Mouse (Mus musculus): ENCODE measurements around the gene 1190005I06Rik.
A peak's percentile ranks its signal among the peaks of the same experiment; 100 is the strongest.

1190005I06Rik gene

GRCm38 (mm10) chr8:120620441-120620840 is 27.0 kb downstream of the 1190005I06Rik start:
- DNase-seq (ENCODE audit: low spot score in 2 of 2): no peak

GRCm38 (mm10) chr8:120619235-120620180 is 27.9 kb downstream of the 1190005I06Rik start:
- no peak for DNase-seq (ENCODE audit: low spot score in 2 of 2)

- peak; percentile 31 to 47 for DNase-seq (ENCODE audit: low spot score in 2 of 2)
Measured at GRCm38 (mm10) chr8:120618110-120618509, 29.3 kb downstream of the 1190005I06Rik start.

GRCm38 (mm10) chr8:120616663-120617626 is 30.5 kb downstream of the 1190005I06Rik start:
- no peak for DNase-seq (ENCODE audit: low spot score in 2 of 2)

GRCm38 (mm10) chr8:120614491-120614890 is 32.9 kb downstream of the 1190005I06Rik start:
- no peak for DNase-seq (ENCODE audit: low spot score in 2 of 2)

- no peak for DNase-seq (ENCODE audit: low spot score in 2 of 2)
Measured at GRCm38 (mm10) chr8:120610824-120611223, 36.6 kb downstream of the 1190005I06Rik start.

GRCm38 (mm10) chr8:120607885-120608284 is 39.5 kb downstream of the 1190005I06Rik start:
- DNase-seq (ENCODE audit: low spot score in 2 of 2): peak; percentile 48 to 58

GRCm38 (mm10) chr8:120607460-120607859 is 40.0 kb downstream of the 1190005I06Rik start:
- DNase-seq (ENCODE audit: low spot score in 2 of 2): no peak

- no peak for DNase-seq (ENCODE audit: low spot score in 2 of 2)
Measured at GRCm38 (mm10) chr8:120602672-120603071, 44.8 kb downstream of the 1190005I06Rik start.

- peak; percentile 54 to 70 for DNase-seq (ENCODE audit: low spot score in 2 of 2)
Measured at GRCm38 (mm10) chr8:120599504-120599903, 47.9 kb downstream of the 1190005I06Rik start.

- no peak for DNase-seq (ENCODE audit: low spot score in 2 of 2)
Measured at GRCm38 (mm10) chr8:120598579-120598978, 48.9 kb downstream of the 1190005I06Rik start.

GRCm38 (mm10) chr8:120595963-120596362 is 51.5 kb downstream of the 1190005I06Rik start:
- DNase-seq (ENCODE audit: low spot score in 2 of 2): peak in 1 of 2 experiments; percentile 34

- no peak for DNase-seq (ENCODE audit: low spot score in 2 of 2)
Measured at GRCm38 (mm10) chr8:120594571-120594970, 52.9 kb downstream of the 1190005I06Rik start.

GRCm38 (mm10) chr8:120591587-120592292 is 55.7 kb downstream of the 1190005I06Rik start:
- DNase-seq (ENCODE audit: low spot score in 2 of 2): no peak

- DNase-seq (ENCODE audit: low spot score in 2 of 2): no peak
Measured at GRCm38 (mm10) chr8:120589921-120590320, 57.5 kb downstream of the 1190005I06Rik start.

GRCm38 (mm10) chr8:120588908-120589771 is 58.3 kb downstream of the 1190005I06Rik start, which contains the start of gene Gins2:
Gins2 (minus strand) TSS chr8:120589304.
- DNase-seq (ENCODE audit: low spot score in 2 of 2): peak; percentile 99

- DNase-seq (ENCODE audit: low spot score in 2 of 2): no peak
Measured at GRCm38 (mm10) chr8:120585521-120585920, 61.9 kb downstream of the 1190005I06Rik start.

- DNase-seq (ENCODE audit: low spot score in 2 of 2): no peak
Measured at GRCm38 (mm10) chr8:120581811-120582210, 65.6 kb downstream of the 1190005I06Rik start.

GRCm38 (mm10) chr8:120581329-120581728 is 66.1 kb downstream of the 1190005I06Rik start:
- no peak for DNase-seq (ENCODE audit: low spot score in 2 of 2)

- no peak for DNase-seq (ENCODE audit: low spot score in 2 of 2)
Measured at GRCm38 (mm10) chr8:120580336-120581000, 67.0 kb downstream of the 1190005I06Rik start.

Data from spleen, postnatal 36 days (tissue).